12 mouse cellular contexts compared by ENCODE assay signal in genomic region chr5:82899347-82899746, GRCm38 (mm10).
A peak's percentile ranks its signal among the peaks of the same experiment; 100 is the strongest.
DNase-seq lines count a peak whose midpoint lies in the region; ATAC-seq lines count a peak whose summit lies in the region.
"Had no signal": no experiment of that assay in that cellular context is flagged by ENCODE, and none has a peak within 500 bp of the region (broad histone marks: within the 10 kb centered on the region; RNA-seq: fewer than 3 reads in every experiment).

No protein-coding gene starts in this region.

- no peak overlapping the region for H3K4me2 ChIP-seq in forebrain, embryonic 14.5 days (ENCODE audit: low read length)
- H3K4me2 ChIP-seq: lung, embryonic 14.5 days; neural tube, embryonic 12.5 days; stomach, embryonic 15.5 days had no signal

- ATAC-seq in forebrain, embryonic 14.5 days = peak; percentile 78; the same call in 1 of the 2 replicates

- DNase-seq in left cerebral cortex, adult 18-20 months (ENCODE audit: low spot score in 2 of 2) = peak; percentile 62 to 79
- no peak for DNase-seq in left cerebral cortex, adult 11 months (ENCODE audit: low spot score)
- peak; percentile 83 for DNase-seq in forebrain, embryonic 14.5 days (ENCODE audit: low spot score)
- peak; percentile 50 to 62 for DNase-seq in layer of hippocampus, postnatal 36 days
- DNase-seq in telencephalon, adult 2 months (ENCODE audit: low read depth, low spot score) = peak; percentile 60
- DNase-seq in heart, adult 11 months = no peak
- no peak for DNase-seq in kidney, adult 9 months
- DNase-seq in kidney, adult 11 months = no peak
- DNase-seq: kidney, postnatal 25 days; lung, embryonic 14.5 days had no signal

- no peak overlapping the region for H3K9ac ChIP-seq in forebrain, embryonic 14.5 days (ENCODE audit: low read length)
- H3K9ac ChIP-seq: lung, embryonic 14.5 days; neural tube, embryonic 12.5 days; stomach, embryonic 15.5 days had no signal

- no peaks in the 10 kb centered on the region for H3K36me3 ChIP-seq in forebrain, embryonic 14.5 days (ENCODE audit: control insufficient read depth, insufficient read depth, low read length)
- H3K36me3 ChIP-seq: neural tube, embryonic 12.5 days; stomach, embryonic 15.5 days had no signal

- H3K4me1 ChIP-seq in forebrain, embryonic 14.5 days (ENCODE audit: control insufficient read depth, insufficient read depth, low read length) = no peaks in the 10 kb centered on the region
- H3K4me1 ChIP-seq: neural tube, embryonic 12.5 days; stomach, embryonic 15.5 days had no signal

- H3K27ac ChIP-seq in forebrain, embryonic 14.5 days (ENCODE audit: low read depth, low read length) = peak overlapping the region; percentile 18; the same call in 1 of the 2 replicates
- H3K27ac ChIP-seq: neural tube, embryonic 12.5 days; stomach, embryonic 15.5 days had no signal

- no peaks in the 10 kb centered on the region for H3K27me3 ChIP-seq in forebrain, embryonic 14.5 days (replicated peaks; ENCODE audit: control insufficient read depth, insufficient read depth, low read length)
- H3K27me3 ChIP-seq: neural tube, embryonic 12.5 days; stomach, embryonic 15.5 days had no signal

- WGBS in forebrain, embryonic 14.5 days = 18% methylated on average over 3 of the region's 3 CpGs

- no peak overlapping the region for H3K4me3 ChIP-seq in forebrain, embryonic 14.5 days (ENCODE audit: low read depth, low read length)
- H3K4me3 ChIP-seq: neural tube, embryonic 12.5 days; stomach, embryonic 15.5 days had no signal

- no peaks in the 10 kb centered on the region for H3K9me3 ChIP-seq in forebrain, embryonic 14.5 days (replicated peaks; ENCODE audit: control insufficient read depth, low read length)
- H3K9me3 ChIP-seq: neural tube, embryonic 12.5 days; stomach, embryonic 15.5 days had no signal

Comparison
In these comparisons a context has a peak if more than half of its experiments do, and no peak if none do; other contexts are left out.
1. DNase-seq: peak in left cerebral cortex, adult 18-20 months (2 of 2), forebrain, embryonic 14.5 days (single experiment), layer of hippocampus, postnatal 36 days (2 of 2) and telencephalon, adult 2 months (single experiment); none in left cerebral cortex, adult 11 months (single experiment), heart, adult 11 months (single experiment), kidney, adult 9 months (single experiment) and kidney, adult 11 months (single experiment).